ENCODE assay signal across 19 mouse cellular contexts in the genomic region with DNA sequence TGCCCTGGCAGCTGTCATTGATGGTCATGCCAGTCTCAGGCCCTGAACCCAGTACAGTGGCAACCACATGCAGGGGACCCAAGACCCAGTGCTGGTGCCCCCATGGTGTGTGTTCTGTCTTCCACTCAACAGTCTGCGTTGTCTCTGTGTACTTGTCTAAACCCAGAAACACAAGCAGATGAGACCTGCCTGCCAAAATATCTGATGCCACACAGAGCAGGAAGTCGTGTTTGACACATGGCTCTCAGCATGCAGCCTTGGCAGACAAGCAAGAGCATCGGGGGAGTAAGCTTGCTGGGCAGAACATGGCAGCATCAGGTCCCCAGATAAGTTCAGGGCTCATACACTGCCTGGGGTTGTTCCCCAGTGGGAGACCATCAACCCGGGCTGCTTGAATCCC.
A peak's percentile ranks its signal among the peaks of the same experiment; 100 is the strongest.
DNase-seq lines count a peak whose midpoint lies in the region; ATAC-seq and TF ChIP-seq lines count a peak whose summit lies in the region.
"Had no signal": no experiment of that assay in that cellular context is flagged by ENCODE, and none has a peak within 500 bp of the region (broad histone marks: within the 10 kb centered on the region; RNA-seq: fewer than 3 reads in every experiment).

No protein-coding gene starts in this region.

- no peaks in the 10 kb centered on the region for H3K4me1 ChIP-seq in forebrain, postnatal 0 days (ENCODE audit: insufficient read depth)
- 0 out of 2 replicates have a peak, but pooled peaks cover 1% of the 10 kb centered on the region for H3K4me1 ChIP-seq in forebrain, embryonic 13.5 days
- H3K4me1 ChIP-seq in MEL (ENCODE audit: control insufficient read depth in 1 of 2, insufficient read depth in 2 of 2, low read length in 2 of 2), result peaks cover 12 to 14% of the 10 kb centered on the region in 2 experiments

- no peak for TF ChIP-seq POLR2A in MEL (IDR thresholded peaks at IDR 0.05; ENCODE audit: control insufficient read depth in 1 of 2, insufficient read depth in 1 of 2, low read depth in 1 of 2, low read length in 2 of 2, poor library complexity in 1 of 2)

- H3K79me2 ChIP-seq in MEL (ENCODE audit: control insufficient read depth, insufficient read depth, low read length, poor library complexity), result no peaks in the 10 kb centered on the region

- DNase-seq in forebrain, postnatal 0 days, result peak; percentile 22
- no peak for DNase-seq in MEL (ENCODE audit: low read depth, low spot score)
- peak; percentile 97 for DNase-seq in cerebellum, adult 11-12 months
- DNase-seq in cerebellum, postnatal 36 days, result peak; percentile 92
- DNase-seq in kidney, adult 18-20 months, result no peak
- DNase-seq: adrenal gland, adult 8-10 months; kidney, postnatal 14 days; lung, postnatal 14 days; retina, postnatal 1 day had no signal

- H3K36me3 ChIP-seq in forebrain, postnatal 0 days (ENCODE audit: insufficient read depth), result no peaks in the 10 kb centered on the region
- H3K36me3 ChIP-seq in forebrain, embryonic 13.5 days (ENCODE audit: poor library complexity, severe bottlenecking), result no peaks in the 10 kb centered on the region
- H3K36me3 ChIP-seq in MEL (ENCODE audit: control insufficient read depth in 1 of 2, insufficient read depth in 2 of 2, low read length in 2 of 2), result peaks cover 0 to 12% of the 10 kb centered on the region in 2 experiments; a peak in 2 of 4 replicates
- H3K36me3 ChIP-seq: heart, embryonic 15.5 days; hindbrain, embryonic 13.5 days; limb, embryonic 13.5 days; liver, embryonic 15.5 days; midbrain, embryonic 10.5 days; neural tube, embryonic 15.5 days had no signal

- ATAC-seq in forebrain, postnatal 0 days, result peak; percentile 40; the same call in 1 of the 2 replicates
- no peak for ATAC-seq in forebrain, embryonic 13.5 days
- no peak for ATAC-seq in erythroid progenitor cell, adult 5-6 weeks (replicated peaks; ENCODE audit: low FRiP score, poor library complexity, severe bottlenecking)
- ATAC-seq: intestine, embryonic 16.5 days had no signal

- H3K27me3 ChIP-seq in forebrain, postnatal 0 days (ENCODE audit: insufficient read depth, low read length), result no peaks in the 10 kb centered on the region
- no peaks in the 10 kb centered on the region for H3K27me3 ChIP-seq in forebrain, embryonic 13.5 days
- H3K27me3 ChIP-seq in MEL (ENCODE audit: control insufficient read depth in 1 of 2, insufficient read depth in 2 of 2, low read length in 2 of 2), result no peaks in the 10 kb centered on the region
- H3K27me3 ChIP-seq: heart, embryonic 15.5 days; hindbrain, embryonic 13.5 days; limb, embryonic 13.5 days; liver, embryonic 15.5 days; neural tube, embryonic 15.5 days had no signal

- TF ChIP-seq CTCF in forebrain, postnatal 0 days (IDR thresholded peaks at IDR 0.05; ENCODE audit: low read depth), result no peak
- TF ChIP-seq CTCF in MEL (IDR thresholded peaks at IDR 0.05 in 2 of 3, conservative IDR thresholded peaks at IDR 0.05 in 1 of 3; ENCODE audit: control insufficient read depth in 1 of 3, insufficient read depth in 1 of 3, low read depth in 2 of 3, low read length in 3 of 3, poor library complexity in 1 of 3, severe bottlenecking in 1 of 3), result no peak

- no peak overlapping the region for H3K27ac ChIP-seq in forebrain, postnatal 0 days (ENCODE audit: low read depth, low read length)
- no peak overlapping the region for H3K27ac ChIP-seq in forebrain, embryonic 13.5 days
- H3K27ac ChIP-seq in MEL (ENCODE audit: control insufficient read depth, low read depth, low read length), result peak overlapping the region; percentile 48
- H3K27ac ChIP-seq: heart, embryonic 15.5 days; hindbrain, embryonic 13.5 days; left cerebral cortex, adult 2 months; limb, embryonic 13.5 days; liver, embryonic 15.5 days; midbrain, embryonic 10.5 days; neural tube, embryonic 15.5 days had no signal

- WGBS in forebrain, postnatal 0 days, result 47% methylated on average over 4 of the region's 4 CpGs
- WGBS in forebrain, embryonic 13.5 days, result 71% methylated on average over 4 of the region's 4 CpGs

- no peak overlapping the region for H3K4me2 ChIP-seq in forebrain, postnatal 0 days (ENCODE audit: low read depth)
- H3K4me2 ChIP-seq in forebrain, embryonic 13.5 days, result no peak overlapping the region
- H3K4me2 ChIP-seq: heart, embryonic 15.5 days; hindbrain, embryonic 13.5 days; limb, embryonic 13.5 days; liver, embryonic 15.5 days; neural tube, embryonic 15.5 days had no signal

- TF ChIP-seq EP300 in MEL (IDR thresholded peaks at IDR 0.05; ENCODE audit: low read depth in 1 of 2, low read length in 2 of 2), result no peak

- no peak overlapping the region for H3K9ac ChIP-seq in forebrain, postnatal 0 days
- no peak overlapping the region for H3K9ac ChIP-seq in forebrain, embryonic 13.5 days
- 0 out of 2 replicates have a peak overlapping the region, but pooled peaks have one; percentile 0 for H3K9ac ChIP-seq in MEL (ENCODE audit: control insufficient read depth, low read depth, low read length, poor library complexity, severe bottlenecking)
- H3K9ac ChIP-seq: heart, embryonic 15.5 days; hindbrain, embryonic 13.5 days; limb, embryonic 13.5 days; liver, embryonic 15.5 days; neural tube, embryonic 15.5 days had no signal

- H3K9me3 ChIP-seq in forebrain, postnatal 0 days (ENCODE audit: low read length), result no peaks in the 10 kb centered on the region
- H3K9me3 ChIP-seq in forebrain, embryonic 13.5 days (replicated peaks), result no peaks in the 10 kb centered on the region
- H3K9me3 ChIP-seq in MEL (replicated peaks; ENCODE audit: insufficient read depth, low read length), result no peaks in the 10 kb centered on the region
- H3K9me3 ChIP-seq: heart, embryonic 15.5 days; hindbrain, embryonic 13.5 days; limb, embryonic 13.5 days; liver, embryonic 15.5 days; midbrain, embryonic 10.5 days; neural tube, embryonic 15.5 days had no signal

- H3K4me3 ChIP-seq in forebrain, postnatal 0 days (ENCODE audit: low read depth, low read length), result no peak overlapping the region
- H3K4me3 ChIP-seq in forebrain, embryonic 13.5 days, result no peak overlapping the region
- no peak overlapping the region for H3K4me3 ChIP-seq in MEL (ENCODE audit: control insufficient read depth in 1 of 2, insufficient read depth in 1 of 2, low read depth in 2 of 2, low read length in 2 of 2)
- H3K4me3 ChIP-seq: heart, embryonic 15.5 days; hindbrain, embryonic 13.5 days; left cerebral cortex, adult 2 months; limb, embryonic 13.5 days; liver, embryonic 15.5 days; midbrain, embryonic 10.5 days; neural tube, embryonic 15.5 days had no signal

- no peak for TF ChIP-seq RAD21 in MEL (IDR thresholded peaks at IDR 0.05; ENCODE audit: low read depth, low read length)

TF ChIP-seq in MEL, 35 proteins besides CTCF, POLR2A, EP300 and RAD21:
- TF ChIP-seq MXI1 (IDR thresholded peaks at IDR 0.05; ENCODE audit: low read depth, low read length) (peak; percentile 83), NELFE (IDR thresholded peaks at IDR 0.05; ENCODE audit: low read depth, low read length) (no peak), GATA1 (IDR thresholded peaks at IDR 0.05; ENCODE audit: low read depth, low read length) (0 out of 2 replicates have a peak, but pooled peaks have one; percentile 3), MAX (IDR thresholded peaks at IDR 0.05; ENCODE audit: low read length) (peak; percentile 43; the same call in 1 of the 2 replicates), NRF1 (IDR thresholded peaks at IDR 0.05; ENCODE audit: insufficient read depth, low read depth, low read length, poor library complexity, severe bottlenecking) (no peak), BHLHE40 (IDR thresholded peaks at IDR 0.05; ENCODE audit: borderline replicate concordance, low read depth, low read length) (no peak), MYC (IDR thresholded peaks at IDR 0.05; ENCODE audit: low read depth, low read length) (0 out of 2 replicates have a peak, but pooled peaks have one; percentile 14), MAZ (IDR thresholded peaks at IDR 0.05; ENCODE audit: low read depth, low read length) (no peak)
TF ChIP-seq in MEL: peak in this region for 4.

Comparison
In these comparisons a context has a peak if more than half of its experiments do, and no peak if none do; other contexts are left out.
1. DNase-seq: peak in forebrain, postnatal 0 days (single experiment), cerebellum, adult 11-12 months (single experiment) and cerebellum, postnatal 36 days (2 of 2); none in MEL (single experiment) and kidney, adult 18-20 months (single experiment).